Mouse (Mus musculus) hindbrain, postnatal 0 days (tissue): ENCODE measurements around the gene Arhgef25. TPM values are rescaled to one million over a fixed set of nuclear protein-coding genes. Genes with fewer than 3 reads are reported as not detected.

Experiments
- ATAC-seq: fragments of 200-750 bp; cut with Nextera tagmentation; 2 replicates; pipeline ENCODE4 v1.8.0; 2017; ENCODE audit warnings: mild to moderate bottlenecking, moderate TSS enrichment, moderate library complexity
- DNase-seq: peaks from one replicate; pipeline ENCODE4 v3.0.0-alpha.2; 2015; ENCODE audit warnings: low spot score
- H3K27ac ChIP-seq: fragments of 300-500 bp; sonication (generic); 2 replicates; pipeline ENCODE4 v1.5.1; 2014; ENCODE audit warnings: mild to moderate bottlenecking
- H3K27me3 ChIP-seq: fragments of 300-500 bp; sonication (generic); 2 replicates; pipeline ENCODE4 v1.6.1; 2014; ENCODE audit warnings: low read length, mixed read lengths; ENCODE audit not compliant: insufficient read depth
- H3K36me3 ChIP-seq: fragments of 300-500 bp; sonication (generic); 2 replicates; pipeline ENCODE4 v1.6.1; 2014; ENCODE audit warnings: low read length, mixed read lengths; ENCODE audit not compliant: insufficient read depth
- H3K4me1 ChIP-seq: fragments of 300-500 bp; sonication (generic); 2 replicates; pipeline ENCODE4 v1.6.1; 2014; ENCODE audit warnings: antibody characterized with exemption, low read length, mixed read lengths; ENCODE audit not compliant: insufficient read depth
- H3K4me2 ChIP-seq: fragments of 300-500 bp; sonication (generic); 2 replicates; pipeline ENCODE4 v1.6.1; 2014; ENCODE audit warnings: low read depth, mild to moderate bottlenecking, low read length, moderate library complexity, mixed read lengths
- H3K4me3 ChIP-seq: fragments of 300-500 bp; sonication (generic); 2 replicates; pipeline ENCODE4 v1.5.1; 2014; ENCODE audit warnings: low read length
- H3K9ac ChIP-seq: fragments of 300-500 bp; sonication (generic); replicated peaks from 2 replicates; pipeline ENCODE4 v1.6.1; 2014; ENCODE audit warnings: mild to moderate bottlenecking, low read length, moderate library complexity, mixed read lengths
- H3K9me3 ChIP-seq: fragments of 300-500 bp; sonication (generic); 2 replicates; pipeline ENCODE4 v1.6.1; 2016; ENCODE audit warnings: low read length, mixed read lengths
- CTCF ChIP-seq: IDR thresholded peaks from 2 replicates; pipeline ENCODE4 v1.5.1; 2016; ENCODE audit warnings: antibody characterized with exemption, control low read depth, low read depth
- WGBS: fragments of 180-500 bp; shearing (Covaris S2); extraction: QIAGEN DNeasy Blood & Tissue Kit; methylation state at CpG from one replicate; pipeline ENCODE4 v1.1.7; 2014; 5-methylcytosine and 5-hydroxymethylcytosine counted together
- polyA plus RNA-seq: library from polyadenylated mRNA; unstranded; fragments of >200 nt; fragmentation: Nextera tagmentation; extraction: Ambion mirVana; gene quantifications from 2 replicates; pipeline ENCODE4 v1.2.1, GENCODE M21; 2015
- total RNA-seq: library from RNA; depleted of rRNA; stranded (reverse); fragments of >200 nt; gene quantifications from 2 replicates; pipeline ENCODE4 v1.2.3, GENCODE M21; 2014; rRNA removed

Gene Arhgef25
- total RNA-seq (61.0 and 65.4 TPM in 2 replicates), polyA plus RNA-seq (20.3 and 21.6 TPM in 2 replicates)

- Histone ChIP-seq H3K4me1 (peaks cover 14% of the 10 kb centered on the region), H3K4me3 (peak within 1 kb of the TSS; percentile 59), H3K27me3 (no peaks in the 10 kb centered on the region), H3K9me3 (no peaks in the 10 kb centered on the region), H3K36me3 (peaks cover 4% of the 10 kb centered on the region), H3K9ac (peak within 1 kb of the TSS; percentile 74), H3K27ac (peak within 1 kb of the TSS; percentile 51; the same call in 1 of the 2 replicates), H3K4me2 (peak within 1 kb of the TSS; percentile 98)
- TF ChIP-seq CTCF = no peak
- WGBS = 3% methylated on average over 35 of the region's 35 CpGs
- ATAC-seq = no peak
- peak; percentile 25 for DNase-seq
Measured at GRCm38 (mm10) chr10:127189651-127190381, at the start of gene Arhgef25. Gene Arhgef25 (minus strand): TSS chr10:127190083.

GRCm38 (mm10) chr10:127238241-127238824 lies 48.5 kb upstream of the Arhgef25 start:
- Histone ChIP-seq H3K4me2 (no peak overlapping the region), H3K9me3 (no peaks in the 10 kb centered on the region), H3K27ac (no peak overlapping the region), H3K27me3 (no peaks in the 10 kb centered on the region), H3K36me3 (peaks cover 67% of the 10 kb centered on the region), H3K9ac (no peak overlapping the region), H3K4me3 (no peak overlapping the region), H3K4me1 (no peaks in the 10 kb centered on the region)
- no peak for TF ChIP-seq CTCF
- ATAC-seq (no peak), DNase-seq (no peak)
- 69% methylated on average over 18 of the region's 18 CpGs for WGBS

- Histone ChIP-seq H3K4me1 (no peaks in the 10 kb centered on the region), H3K4me2 (no peak overlapping the region), H3K27ac (no peak overlapping the region), H3K36me3 (peaks cover 62% of the 10 kb centered on the region), H3K27me3 (no peaks in the 10 kb centered on the region), H3K9ac (no peak overlapping the region), H3K9me3 (no peaks in the 10 kb centered on the region), H3K4me3 (no peak overlapping the region)
- no peak for DNase-seq
- 0 out of 2 replicates have a peak, but pooled peaks have one; percentile 34 for ATAC-seq
- no peak for TF ChIP-seq CTCF
- 30% methylated on average over 9 of the region's 9 CpGs for WGBS
Measured at GRCm38 (mm10) chr10:127236541-127236940, 46.7 kb upstream of the Arhgef25 start.

GRCm38 (mm10) chr10:127233141-127233540 lies 43.3 kb upstream of the Arhgef25 start:
- WGBS = 88% methylated on average over 9 of the region's 9 CpGs
- Histone ChIP-seq H3K27ac (no peak overlapping the region), H3K9me3 (no peaks in the 10 kb centered on the region), H3K27me3 (no peaks in the 10 kb centered on the region), H3K36me3 (peaks cover 53% of the 10 kb centered on the region), H3K4me2 (no peak overlapping the region), H3K4me3 (no peak overlapping the region), H3K4me1 (no peaks in the 10 kb centered on the region), H3K9ac (no peak overlapping the region)
- ATAC-seq (no peak), DNase-seq (no peak)
- peak; percentile 47 for TF ChIP-seq CTCF

GRCm38 (mm10) chr10:127231741-127232140 lies 41.9 kb upstream of the Arhgef25 start:
- Histone ChIP-seq H3K27me3 (no peaks in the 10 kb centered on the region), H3K4me3 (no peak overlapping the region), H3K27ac (no peak overlapping the region), H3K9me3 (no peaks in the 10 kb centered on the region), H3K9ac (no peak overlapping the region), H3K4me1 (no peaks in the 10 kb centered on the region), H3K4me2 (no peak overlapping the region), H3K36me3 (peaks cover 46% of the 10 kb centered on the region; the same call in 1 of the 2 replicates)
- DNase-seq (no peak), ATAC-seq (no peak)
- TF ChIP-seq CTCF = no peak
- 71% methylated on average over 14 of the region's 14 CpGs for WGBS

GRCm38 (mm10) chr10:127230693-127231092 lies 40.8 kb upstream of the Arhgef25 start:
- Histone ChIP-seq H3K27me3 (no peaks in the 10 kb centered on the region), H3K9ac (no peak overlapping the region), H3K36me3 (peaks cover 45% of the 10 kb centered on the region; the same call in 1 of the 2 replicates), H3K4me1 (no peaks in the 10 kb centered on the region), H3K4me3 (no peak overlapping the region), H3K9me3 (no peaks in the 10 kb centered on the region), H3K4me2 (no peak overlapping the region), H3K27ac (no peak overlapping the region)
- TF ChIP-seq CTCF = no peak
- no peak for DNase-seq
- 92% methylated on average over 12 of the region's 12 CpGs for WGBS
- ATAC-seq = no peak
